Mouse (Mus musculus) naive thymus-derived CD4-positive, alpha-beta T cell, adult 5 months (primary cell): ENCODE results near the gene Lactb. TPM values are rescaled to one million over a fixed set of nuclear protein-coding genes. Genes with fewer than 3 reads are reported as not detected.

Experiments
- polyA plus RNA-seq: library from polyadenylated mRNA; unstranded; fragments of 100-300 nt; shearing (Covaris generic); gene quantifications from one replicate; pipeline ENCODE4 v1.2.1, GENCODE M21; 2017

Lactb gene
- polyA plus RNA-seq, result 27.9 TPM

GRCm38 (mm10) chr9:66975239-66975645 lies at the start of gene Lactb:
Gene Lactb, minus strand, starts transcription at chr9:66975484.

GRCm38 (mm10) chr9:66945647-66946641 lies 29.3 kb downstream of the Lactb start, which contains the start of gene Rps27l:
Gene Rps27l, plus strand, starts transcription at chr9:66946086.

GRCm38 (mm10) chr9:66919382-66919971 lies 55.8 kb downstream of the Lactb start, which contains the start of gene Rab8b:
Gene Rab8b, minus strand, starts transcription at chr9:66919687.

Other genes with a start within 250 kb of the Lactb start
- 0.56 TPM for gene Aph1b, start 180.0 kb downstream of the Lactb start, polyA plus RNA-seq
- not detected for gene Gm10647, start 178.4 kb downstream of the Lactb start, polyA plus RNA-seq
- gene Aph1c, start 140.8 kb downstream of the Lactb start, polyA plus RNA-seq, result 0.31 TPM
- gene Rab8b, start 55.8 kb downstream of the Lactb start, polyA plus RNA-seq, result 55.6 TPM
- gene Rps27l, start 29.4 kb downstream of the Lactb start, polyA plus RNA-seq, result 60.5 TPM
- gene Tpm1, start 73.9 kb upstream of the Lactb start, polyA plus RNA-seq, result 31.2 TPM